Mouse (Mus musculus): Measurements from ENCODE around the gene Btbd8.

The Btbd8 gene

DNA sequence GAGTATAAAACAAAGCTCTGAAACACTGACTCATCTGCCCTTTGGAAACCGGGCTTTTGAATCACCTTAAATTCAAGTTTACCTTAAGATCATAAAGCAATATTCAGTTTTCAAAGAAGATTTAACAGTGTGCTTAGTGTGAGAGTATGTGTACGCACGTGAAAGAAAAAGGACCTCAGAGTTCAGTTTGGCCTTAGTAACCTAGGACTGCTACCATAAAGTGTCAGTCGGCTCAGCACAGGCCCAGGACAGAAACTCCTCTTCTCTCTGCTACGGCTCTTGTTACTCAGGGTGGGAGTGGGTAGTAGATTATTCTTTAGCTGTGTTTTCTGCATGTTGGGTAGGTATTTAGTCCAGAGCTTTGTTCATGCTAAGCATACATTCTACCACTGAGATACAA, 11.8 kb downstream of the Btbd8 start:
- no peak for DNase-seq (ENCODE audit: low spot score)

DNA sequence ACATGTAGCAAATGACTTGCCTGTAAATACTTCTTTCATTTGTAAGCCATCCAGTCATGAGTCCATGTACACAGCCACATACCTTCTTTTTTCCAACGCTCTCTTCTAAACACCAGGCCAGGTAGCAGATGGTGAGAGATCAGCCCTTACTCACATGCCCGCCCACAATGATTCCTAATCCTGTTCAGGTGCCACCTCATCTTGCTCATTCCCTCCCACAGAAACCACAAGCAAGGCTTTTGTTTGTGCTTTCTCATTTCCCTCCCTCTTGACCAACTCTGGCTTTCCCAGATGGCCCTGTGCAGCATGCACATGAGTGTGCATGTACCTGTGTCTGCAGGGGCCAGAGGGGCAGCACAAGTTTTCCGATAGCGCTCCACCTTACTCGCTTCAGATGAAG, 12.5 kb downstream of the Btbd8 start:
- no peak for DNase-seq (ENCODE audit: low spot score)

DNA sequence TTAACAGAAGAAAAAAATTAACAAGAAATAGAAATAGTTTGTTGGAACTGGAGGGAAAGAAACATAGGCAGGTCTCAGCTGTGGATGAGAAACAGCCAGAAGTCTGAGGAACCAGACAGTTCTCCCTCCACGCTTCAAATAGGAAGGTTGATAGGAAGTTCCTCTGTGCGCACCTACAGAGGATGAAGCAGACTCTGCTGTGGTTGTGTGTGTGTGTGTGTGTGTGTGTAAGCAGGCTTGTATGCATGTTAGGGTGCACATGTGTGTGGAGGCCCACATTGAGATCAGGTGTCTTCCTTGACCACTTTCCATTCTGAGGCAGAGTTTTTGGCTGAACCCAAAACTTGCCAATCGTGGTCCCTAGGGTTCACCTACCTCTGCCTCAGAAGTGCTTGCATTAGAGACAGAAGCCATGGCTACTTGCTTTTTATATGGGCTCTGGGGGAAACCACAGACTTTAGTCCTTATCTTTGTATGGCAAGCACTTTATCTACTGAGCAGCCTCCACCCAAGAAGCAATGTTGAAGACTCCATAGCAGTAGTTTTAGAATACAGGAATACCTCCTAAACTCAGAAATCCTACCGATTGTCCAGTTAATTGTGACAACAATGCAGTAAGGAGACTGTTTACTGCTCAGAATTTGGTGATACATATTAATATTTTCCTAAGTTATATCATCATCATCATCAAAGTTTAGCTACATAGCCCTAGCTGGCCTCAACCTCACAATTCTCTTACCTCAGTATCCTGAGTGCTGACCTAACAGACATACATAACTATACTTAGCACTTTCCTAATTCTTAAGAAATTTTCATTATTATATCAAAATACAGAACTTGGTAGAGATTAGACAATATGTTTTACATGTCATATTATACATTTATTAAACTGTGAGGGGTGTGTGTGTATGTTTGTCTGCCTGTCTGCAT, 24.6 kb downstream of the Btbd8 start:
- DNase-seq (ENCODE audit: low spot score) = peak; percentile 53

DNA sequence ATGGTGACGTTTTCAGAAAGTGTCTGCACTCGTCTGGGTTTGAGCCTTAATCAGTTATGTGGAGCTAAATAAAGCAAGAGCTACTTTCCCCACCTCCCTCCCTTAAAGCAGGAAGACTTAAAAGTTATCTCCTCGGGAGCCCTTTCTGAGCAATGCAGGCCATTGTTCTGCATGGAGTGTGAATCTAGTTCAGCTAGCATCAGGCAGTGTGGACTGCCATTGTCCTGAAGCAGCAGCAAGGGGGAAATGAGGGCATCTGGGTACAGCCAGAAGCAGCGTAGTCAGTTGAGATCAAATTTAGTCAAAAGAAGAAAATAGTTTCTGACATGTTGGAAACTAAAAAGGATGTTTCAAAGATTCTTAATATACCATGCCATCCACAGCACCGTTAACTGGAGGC, 28.7 kb downstream of the Btbd8 start:
- DNase-seq (ENCODE audit: low spot score) = no peak

DNA sequence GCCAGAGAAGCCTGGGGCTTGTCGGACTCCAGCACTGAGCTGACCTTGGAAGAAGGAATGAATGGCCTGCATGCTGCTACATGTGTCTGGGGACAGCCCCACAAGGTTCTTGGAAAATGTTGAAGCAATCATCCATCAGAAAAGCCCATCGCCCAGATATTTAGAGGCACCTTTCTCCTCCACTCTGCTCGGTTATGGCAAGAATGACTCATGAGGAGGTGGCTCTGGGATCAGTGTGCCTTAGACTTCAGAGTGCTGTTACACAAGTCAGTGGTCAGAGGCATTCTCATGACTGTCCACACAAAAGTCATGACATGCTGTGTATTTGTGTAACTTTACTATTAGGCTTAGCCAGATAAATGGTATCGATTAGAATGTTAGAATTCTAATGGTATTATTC, 29.3 kb downstream of the Btbd8 start:
- DNase-seq (ENCODE audit: low spot score) = no peak

DNA sequence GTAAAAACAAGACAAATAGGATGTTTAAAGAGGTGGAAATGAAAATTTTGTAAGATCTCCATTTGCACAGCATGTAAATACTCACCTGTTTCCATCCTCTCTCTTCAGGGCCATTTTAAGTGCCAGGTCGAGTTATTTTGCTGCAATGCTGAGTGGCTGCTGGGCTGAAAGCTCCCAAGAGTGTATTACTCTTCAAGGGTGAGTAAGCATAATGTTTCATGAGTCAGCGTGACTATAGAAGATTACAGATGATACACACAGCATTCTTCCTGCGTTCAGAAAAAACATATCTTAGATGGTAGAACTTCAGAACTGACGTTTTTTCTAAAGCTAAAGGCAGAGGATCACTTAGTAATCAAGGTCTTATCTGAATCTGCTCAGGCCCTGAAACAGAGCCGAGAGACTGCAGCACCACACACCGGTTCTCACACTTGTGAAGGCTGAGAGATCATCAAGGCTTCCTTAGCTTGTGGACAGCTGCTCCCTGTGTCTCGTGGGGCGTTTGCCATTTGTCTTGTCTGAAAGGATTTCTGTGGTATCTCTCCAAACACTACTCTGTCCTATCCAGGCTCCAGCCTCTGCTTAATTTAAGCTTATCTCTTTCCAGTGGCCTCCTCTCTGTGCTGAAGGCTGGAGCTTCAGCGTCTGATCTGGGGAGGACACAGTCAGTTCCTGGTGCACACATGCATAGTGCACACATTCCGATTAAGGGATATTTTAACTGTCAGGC, 33.0 kb downstream of the Btbd8 start:
- DNase-seq (ENCODE audit: low spot score) = peak; percentile 69

DNA sequence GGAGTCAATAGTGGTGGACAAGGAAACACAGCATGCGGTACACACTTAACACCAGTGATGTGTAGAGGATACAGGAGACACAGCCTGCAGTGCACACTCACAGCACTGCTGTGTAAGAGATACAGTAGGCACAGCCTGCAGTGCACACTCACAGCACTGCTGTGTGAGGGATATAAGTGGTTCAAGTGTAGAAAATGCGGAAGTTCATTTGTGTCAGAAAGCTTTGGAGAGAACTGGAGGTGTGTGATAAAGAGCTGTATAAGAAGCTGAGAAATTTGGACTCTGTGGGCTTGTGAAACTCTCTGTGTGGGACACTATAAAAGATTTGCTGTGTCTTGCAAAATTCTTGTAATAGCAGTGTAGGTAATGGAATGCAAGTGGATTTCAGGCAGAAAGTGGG, 42.4 kb downstream of the Btbd8 start:
- no peak for DNase-seq (ENCODE audit: low spot score)

DNA sequence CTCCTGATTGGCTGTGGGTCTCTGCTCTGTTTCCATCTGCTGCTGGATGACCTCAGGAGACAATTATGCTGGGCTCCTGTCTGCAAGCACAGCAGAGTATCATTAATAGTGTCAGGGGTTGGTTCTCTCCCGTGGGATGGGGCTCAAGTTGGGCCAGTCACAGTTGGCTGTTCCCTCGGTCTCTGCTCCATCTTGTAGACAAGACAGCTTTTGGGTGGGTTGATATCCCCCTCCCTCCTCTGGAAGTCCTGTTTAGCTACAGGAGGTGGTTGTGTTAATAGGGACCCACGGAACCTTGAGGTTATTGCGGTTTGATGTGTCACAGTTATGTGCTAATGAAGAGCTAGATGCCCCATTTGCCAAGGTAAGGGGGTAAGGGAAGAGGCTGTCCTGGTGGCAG, 51.2 kb downstream of the Btbd8 start:
- DNase-seq (ENCODE audit: low spot score) = no peak

DNA sequence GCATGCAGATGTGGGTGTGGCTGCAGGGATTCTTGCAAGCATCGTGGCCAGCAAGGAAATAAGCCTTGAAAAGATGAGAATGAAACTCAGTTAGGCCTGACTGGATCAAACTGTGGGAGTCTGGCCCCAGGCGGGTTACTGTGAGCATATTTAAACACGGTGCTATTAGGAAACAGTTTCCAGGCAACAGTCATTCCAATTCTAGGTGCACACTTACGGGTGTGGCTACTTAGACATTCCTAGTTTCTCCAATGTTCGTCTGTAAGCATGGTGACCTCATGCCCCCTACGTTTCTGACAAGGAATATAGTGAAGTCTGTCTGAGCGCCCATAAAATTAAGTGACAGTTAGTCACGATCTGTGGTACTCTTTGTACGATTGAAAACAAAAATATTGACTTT, 53.2 kb downstream of the Btbd8 start:
- no peak for DNase-seq (ENCODE audit: low spot score)

DNA sequence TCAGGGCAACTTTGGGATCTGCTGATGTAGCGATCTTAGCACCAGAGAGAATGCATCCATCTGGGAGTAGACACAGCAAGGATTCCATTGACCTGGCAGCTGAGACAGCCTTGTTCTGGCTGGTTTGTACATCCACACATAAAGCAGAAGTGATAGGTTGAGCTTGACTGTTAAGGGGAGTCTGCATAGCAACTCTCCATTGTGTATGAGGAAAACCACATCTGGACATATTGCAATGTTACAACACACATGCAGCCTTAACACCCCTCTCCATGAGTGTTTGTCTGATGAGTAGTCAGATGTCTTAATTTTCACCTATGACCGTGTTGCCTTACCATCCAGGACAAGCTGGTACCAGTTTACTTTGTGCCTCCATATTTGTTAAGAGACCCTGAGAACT, 54.7 kb downstream of the Btbd8 start:
- no peak for DNase-seq (ENCODE audit: low spot score)

DNA sequence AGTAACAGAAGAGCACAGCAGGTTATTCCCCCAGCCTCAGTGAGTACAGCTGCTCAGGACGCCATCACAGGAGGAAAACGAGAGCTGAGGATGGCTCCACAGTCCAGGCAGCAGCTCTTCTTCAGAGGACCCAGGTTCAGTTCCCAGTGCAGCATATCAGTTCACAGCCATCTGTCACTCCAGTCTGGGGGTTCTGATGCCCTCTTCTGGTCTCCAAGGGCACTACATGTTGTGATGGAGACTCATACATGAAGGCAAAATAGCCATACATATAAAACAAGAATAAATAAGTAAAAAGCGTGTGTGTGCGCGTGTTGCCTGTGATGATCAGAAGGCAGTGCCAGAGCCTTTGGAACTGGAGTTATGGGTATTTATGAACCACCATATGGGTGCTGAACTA, 57.0 kb downstream of the Btbd8 start:
- DNase-seq (ENCODE audit: low spot score) = no peak

DNA sequence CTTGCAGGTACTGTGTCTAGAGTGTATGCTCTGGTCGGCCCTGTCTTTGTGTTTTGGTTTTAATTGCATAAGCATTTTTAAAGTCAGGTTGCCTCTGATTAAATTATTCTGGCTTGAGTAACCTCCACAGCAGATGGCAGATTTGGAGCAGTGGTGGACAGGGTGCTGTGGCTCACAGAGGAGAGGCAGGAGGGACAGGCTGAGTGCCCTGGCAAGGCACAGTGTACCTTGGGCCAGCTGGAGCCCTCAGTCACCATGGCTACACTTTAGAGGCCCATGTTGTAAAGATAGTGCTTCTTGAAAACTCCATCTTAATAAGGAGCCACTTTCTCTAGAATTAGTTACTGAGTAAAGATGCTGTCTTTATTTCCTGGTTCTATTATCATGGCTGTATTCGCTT, 58.2 kb downstream of the Btbd8 start:
- no peak for DNase-seq (ENCODE audit: low spot score)

DNA sequence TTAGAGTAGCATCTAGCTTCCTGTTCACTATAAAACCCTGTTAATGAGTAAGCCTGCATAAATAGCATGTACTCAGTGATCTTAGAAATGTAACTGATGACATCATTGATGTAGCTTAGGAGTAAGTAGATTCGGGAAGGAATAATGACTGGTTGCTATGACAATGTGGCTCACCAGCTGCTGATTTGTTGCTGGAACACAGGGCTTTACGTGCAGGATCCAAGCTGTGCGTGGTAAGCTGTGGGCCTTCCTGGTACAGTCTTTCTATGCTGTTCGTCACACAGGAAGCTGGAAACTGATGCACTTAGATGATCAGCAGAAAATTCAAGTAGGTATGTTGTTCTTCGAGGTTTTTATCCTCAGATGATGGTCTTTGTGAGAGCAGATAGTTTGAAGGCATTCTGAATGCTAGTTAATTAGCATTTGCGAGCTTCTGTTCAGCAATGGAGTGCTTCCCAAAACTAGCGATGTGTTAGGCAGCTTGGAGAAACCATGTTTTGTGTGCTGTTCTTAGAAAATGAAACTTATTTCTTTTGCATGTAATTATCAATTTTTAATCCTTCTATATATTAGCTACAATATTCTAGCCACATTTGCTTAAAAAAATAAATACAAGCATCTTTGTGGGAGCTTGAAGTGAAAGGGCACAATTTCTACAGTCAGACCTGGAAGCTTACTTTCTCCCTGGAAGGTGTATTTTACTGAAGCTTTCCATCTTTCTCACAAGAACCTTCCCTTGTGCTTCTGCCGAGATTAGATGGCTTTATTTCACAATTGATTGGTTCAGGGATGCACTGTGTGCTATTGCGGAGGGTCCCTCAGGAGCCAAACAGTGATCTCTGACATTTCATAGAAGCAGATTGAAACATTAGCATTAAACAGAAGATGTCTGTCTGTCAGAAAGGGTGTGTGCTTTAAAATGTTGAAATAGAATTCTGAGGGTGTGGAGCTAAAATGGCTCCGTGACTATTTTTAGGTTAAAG, 60.0 kb downstream of the Btbd8 start:
- no peak for DNase-seq (ENCODE audit: low spot score)

DNA sequence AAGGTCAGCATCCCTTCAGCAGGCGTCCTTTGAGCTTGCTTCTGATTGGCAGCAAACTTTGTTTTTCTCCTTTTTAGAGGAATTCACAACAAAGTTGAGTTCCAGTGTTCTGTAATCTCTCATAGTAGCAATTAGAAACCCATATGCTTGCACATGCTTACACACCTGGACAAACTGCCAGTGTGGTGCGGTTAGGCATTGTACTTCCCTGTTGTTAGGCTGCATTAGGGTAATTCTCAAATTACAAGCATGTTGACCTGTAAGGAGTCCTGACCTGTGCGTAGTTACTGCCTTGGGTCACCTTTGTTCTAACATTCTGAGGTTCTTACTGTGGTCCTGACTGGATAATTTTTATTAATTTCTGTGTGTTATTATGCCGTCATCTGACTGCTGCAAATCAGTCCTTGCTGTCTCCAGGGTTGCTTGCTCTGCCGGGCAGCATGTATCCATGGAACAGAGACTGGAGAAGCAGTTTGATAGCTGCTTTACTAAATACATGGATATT, 61.1 kb downstream of the Btbd8 start:
- DNase-seq (ENCODE audit: low spot score) = no peak

DNA sequence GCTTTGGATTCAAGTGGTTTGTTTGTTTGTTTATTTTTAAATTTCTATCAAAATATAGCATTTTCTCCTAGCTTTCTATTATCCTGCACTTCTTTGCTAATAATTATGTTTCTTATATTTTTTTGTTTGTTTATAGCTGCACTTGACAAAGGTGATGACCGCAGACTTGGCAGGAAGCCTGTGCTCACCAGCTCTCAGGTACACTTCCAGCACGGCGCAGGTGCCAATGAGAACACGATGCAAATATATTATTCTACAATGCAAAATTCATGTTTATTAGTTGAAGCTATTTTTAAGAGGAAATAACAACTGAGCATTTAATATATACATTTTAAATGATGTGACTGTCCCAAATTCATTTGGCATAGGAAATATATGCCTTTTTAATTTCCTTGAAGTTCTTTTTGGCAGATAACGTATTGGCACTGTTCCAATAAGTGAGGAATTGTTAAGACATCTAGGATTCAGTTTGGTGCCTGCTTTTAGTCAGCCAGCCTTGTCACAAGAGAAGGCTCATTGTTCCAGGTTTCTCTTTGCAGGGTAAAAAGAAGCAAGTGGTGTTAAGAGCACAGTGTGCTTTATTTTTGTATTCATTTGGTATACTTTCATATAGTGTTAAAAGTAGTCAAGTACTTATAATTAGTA, 62.2 kb downstream of the Btbd8 start:
- DNase-seq (ENCODE audit: low spot score) = no peak

DNA sequence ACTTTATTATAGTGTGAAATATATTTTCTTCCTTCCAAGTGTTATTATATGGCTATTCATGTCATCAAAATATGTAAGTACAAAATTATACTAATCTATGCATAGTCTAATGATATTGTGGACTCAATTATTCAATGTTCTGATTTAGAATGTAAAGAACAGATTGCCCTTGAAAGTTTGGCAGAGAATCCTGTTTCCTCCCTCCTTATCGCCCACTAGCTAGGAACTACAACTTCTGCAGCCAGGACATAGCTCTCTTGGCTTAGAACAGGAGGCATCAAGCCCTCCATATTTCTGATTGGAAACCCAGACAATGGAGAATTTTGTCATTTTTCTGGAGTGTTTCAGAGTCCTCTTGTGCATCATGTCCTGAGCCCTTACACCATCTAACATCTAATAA, 62.9 kb downstream of the Btbd8 start:
- DNase-seq (ENCODE audit: low spot score) = no peak

DNA sequence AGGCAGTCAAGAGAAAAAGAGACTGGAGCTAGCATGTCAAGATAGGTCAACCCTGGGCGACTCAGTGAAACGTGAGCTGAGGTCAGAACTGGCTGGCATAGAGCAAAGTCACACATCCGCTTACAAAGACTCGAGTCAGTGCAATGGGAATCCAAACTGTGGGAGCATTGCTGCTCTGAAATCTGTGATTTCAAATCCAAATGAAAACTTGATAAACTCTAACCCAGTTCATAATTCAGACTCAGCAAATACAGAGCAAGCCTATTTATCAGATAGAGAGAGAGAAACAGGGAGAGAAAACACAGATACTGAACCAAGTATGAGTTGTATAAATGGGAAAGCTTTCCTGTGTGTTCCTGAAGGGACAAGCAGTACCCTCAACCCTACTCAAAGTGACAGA, 69.5 kb downstream of the Btbd8 start, which contains the start of gene Gm42669:
Gm42669 (plus strand) TSS at position 301 of the 400 bp plus-strand sequence.
- no peak for DNase-seq (ENCODE audit: low spot score)

DNA sequence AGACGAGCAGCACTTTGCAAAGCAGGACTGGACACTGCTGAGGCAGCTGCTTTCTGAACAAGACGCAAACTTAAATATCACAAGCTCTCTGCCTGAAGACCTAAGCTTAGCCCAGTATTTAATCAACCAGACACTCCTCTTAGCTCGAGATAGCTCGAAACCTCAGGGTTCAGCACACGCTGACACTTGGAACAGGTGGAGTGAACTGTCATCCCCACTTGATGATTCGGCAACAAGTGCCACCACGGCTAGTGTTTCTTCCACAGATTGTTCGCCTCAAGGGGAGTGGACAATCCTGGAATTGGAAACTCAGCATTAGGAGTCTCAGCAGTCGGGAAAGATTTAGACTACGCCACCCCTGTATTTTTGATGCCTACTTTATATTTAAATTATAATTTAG, 72.7 kb downstream of the Btbd8 start:
- no peak for DNase-seq (ENCODE audit: low spot score)

DNA sequence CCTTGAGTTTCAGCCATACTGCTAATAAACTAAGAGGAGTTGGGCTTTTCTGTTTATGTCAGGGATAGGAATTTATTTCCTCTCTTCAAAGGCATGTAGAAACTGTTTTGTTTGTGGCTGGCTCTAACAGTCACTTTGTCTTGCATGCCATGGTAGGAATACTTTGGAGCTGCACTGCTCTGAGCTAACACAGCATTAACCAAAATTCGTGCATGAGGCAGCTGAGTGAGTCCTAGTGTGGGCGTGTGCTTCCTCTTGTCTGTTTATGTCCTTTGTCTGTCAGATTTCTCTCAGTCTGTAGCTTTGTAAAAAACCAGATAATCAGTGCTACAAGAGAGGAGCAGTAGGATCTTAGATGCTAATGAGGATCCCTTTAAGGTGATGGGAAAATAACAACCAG, 73.5 kb downstream of the Btbd8 start:
- no peak for DNase-seq (ENCODE audit: low spot score)

DNA sequence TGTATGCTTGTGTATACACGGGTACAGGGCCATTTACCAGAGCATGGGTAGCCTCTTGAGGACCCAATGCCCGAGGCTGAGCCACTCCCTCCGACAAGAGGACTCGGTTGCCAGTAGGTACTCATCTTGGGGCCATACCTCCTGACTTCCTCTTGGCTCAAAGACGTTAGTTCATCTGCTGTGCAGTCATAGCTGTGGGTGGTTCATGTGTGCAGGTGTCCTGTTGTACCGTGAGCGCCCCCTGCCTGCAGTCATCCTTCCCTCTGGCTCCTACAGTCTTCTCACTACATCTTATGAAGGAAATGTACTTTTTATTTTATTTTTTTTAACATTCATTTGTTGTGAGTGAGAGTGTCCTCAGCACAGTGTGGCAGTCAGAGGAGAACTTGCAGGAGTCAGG, 75.8 kb downstream of the Btbd8 start:
- DNase-seq (ENCODE audit: low spot score) = peak; percentile 62

DNA sequence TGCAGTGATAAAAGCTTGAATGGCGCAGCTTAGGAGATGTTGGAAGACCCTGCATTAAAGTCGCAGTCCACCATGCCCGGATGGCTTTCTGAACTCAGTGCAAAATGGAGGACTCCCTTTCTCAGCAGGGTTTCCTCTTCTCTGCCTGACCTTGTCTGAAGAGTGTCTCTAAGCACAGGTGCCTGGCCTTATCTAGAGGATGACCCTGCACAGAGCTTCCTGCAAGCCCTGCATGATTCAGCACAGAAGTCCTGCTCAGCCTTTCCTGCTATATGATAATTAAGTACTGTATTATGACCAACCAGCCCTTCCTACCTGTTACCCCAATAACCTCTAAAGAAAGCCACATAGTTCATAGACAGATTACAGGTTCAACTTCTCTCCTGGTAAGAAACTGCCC, 77.7 kb downstream of the Btbd8 start:
- no peak for DNase-seq (ENCODE audit: low spot score)

Measured in c-Kit-positive CD71-positive TER-119-positive erythroid progenitor cells, embryonic 14.5 days (primary cell).